Mouse (Mus musculus) ES-E14 (cell line): ENCODE results near the gene Pgs1.

Experiments
- MAFK ChIP-seq: IDR thresholded peaks from 2 replicates; pipeline ENCODE4 v1.6.1; 2014; ENCODE audit warnings: mild to moderate bottlenecking, low read depth, low read length, inconsistent platforms; ENCODE audit not compliant: insufficient read depth
- ZC3H11A ChIP-seq: IDR thresholded peaks from 2 replicates; pipeline ENCODE4 v1.6.1; 2012; ENCODE audit warnings: low read depth, mild to moderate bottlenecking, inconsistent platforms, low read length, borderline replicate concordance

- TF ChIP-seq ZC3H11A (no peak), MAFK (no peak)
Observed at GRCm38 (mm10) chr11:117995661-117996060, 9.6 kb downstream of the Pgs1 start.
